Mouse (Mus musculus) regulatory T cell (primary cell): ENCODE results near the gene Nkain1.

Experiments
- in situ Hi-C: fragments of 300-600 bp; cut with MboI, MseI; formaldehyde crosslinking; loops from one replicate; pipeline ENCODE4 v1.15.1; 2025; ENCODE audit warnings: high pct_unique_total_duplicates

Gene Nkain1

GRCm38 (mm10) chr4:130574048-130574413, at the start of gene Nkain1:
TSS of gene Nkain1 (minus strand) at chr4:130574173.
- in situ Hi-C loops: loop anchor here (10.0 to 25.0 kb wide), 2 partner anchors 161 to 1538 kb away; no protein-coding TSS in a partner anchor

DNA sequence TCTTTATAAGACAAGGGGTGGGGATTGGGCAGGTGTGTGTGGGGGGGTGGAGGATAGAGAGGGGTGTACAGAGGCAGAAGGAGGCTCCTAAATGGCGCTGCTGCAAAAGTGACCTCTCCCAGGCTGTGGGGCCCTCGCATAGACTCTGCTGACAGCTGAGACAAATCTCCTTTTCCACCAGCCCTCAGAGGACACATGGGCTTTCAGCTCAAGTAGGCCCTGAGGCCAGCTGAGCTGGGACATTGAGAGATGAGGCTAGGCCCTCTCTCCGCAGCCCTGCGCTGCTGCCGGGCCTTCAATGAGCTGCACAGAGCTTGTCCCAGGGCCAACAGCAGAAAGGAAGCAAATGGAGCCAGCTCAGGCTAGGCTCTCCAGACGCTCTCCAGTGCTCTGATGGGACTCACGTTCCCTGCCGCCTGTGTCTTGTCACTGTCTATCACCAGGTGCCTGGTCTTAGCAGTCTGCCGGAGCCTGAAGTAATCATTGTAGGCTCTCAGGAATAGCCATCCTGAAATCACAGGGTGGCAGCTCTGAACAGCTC, 4.8 kb upstream of the Nkain1 start:
- in situ Hi-C loops: loop anchor here (5.0 to 10.0 kb wide), 4 partner anchors 53 to 192 kb away; no protein-coding TSS in a partner anchor

- in situ Hi-C loops: loop anchor here (5.0 to 10.0 kb wide), 4 partner anchors 55 to 190 kb away; no protein-coding TSS in a partner anchor
Measured at GRCm38 (mm10) chr4:130577081-130577480, 3.1 kb upstream of the Nkain1 start.

- in situ Hi-C loops: loop anchor here (5.0 to 10.0 kb wide), 4 partner anchors 54 to 189 kb away; no protein-coding TSS in a partner anchor
Measured at GRCm38 (mm10) chr4:130576247-130576931, 2.4 kb upstream of the Nkain1 start.

DNA sequence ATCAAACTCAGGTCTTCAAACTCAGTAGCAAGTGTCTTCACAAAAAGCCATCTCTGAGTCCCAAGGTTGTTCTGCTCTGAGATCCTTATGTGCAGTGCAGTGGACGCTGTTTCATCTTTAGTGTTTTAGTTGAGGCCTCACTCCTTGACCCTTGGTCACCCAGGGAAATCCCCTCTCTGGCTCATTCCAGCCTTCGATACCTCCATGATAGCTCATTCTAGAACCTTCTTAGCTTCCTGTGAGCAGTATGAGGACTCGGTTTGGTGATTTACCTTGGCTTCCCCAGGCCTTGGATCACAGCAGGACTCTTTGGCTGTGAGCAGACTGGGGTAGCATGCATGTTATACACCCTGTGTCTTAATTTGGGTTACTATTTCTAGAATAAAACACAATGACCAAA, 1.6 kb upstream of the Nkain1 start:
- in situ Hi-C loops: loop anchor here (5.0 to 10.0 kb wide), 4 partner anchors 53 to 188 kb away; no protein-coding TSS in a partner anchor

- in situ Hi-C loops: loop anchor here (5.0 to 25.0 kb wide), 5 partner anchors 53 to 1537 kb away; no protein-coding TSS in a partner anchor
Measured at GRCm38 (mm10) chr4:130574861-130575460, 988 bp upstream of the Nkain1 start.

- in situ Hi-C loops: loop anchor here (10.0 to 25.0 kb wide), 2 partner anchors 161 to 1539 kb away; no protein-coding TSS in a partner anchor
Measured at GRCm38 (mm10) chr4:130573351-130574047, 474 bp downstream of the Nkain1 start.

DNA sequence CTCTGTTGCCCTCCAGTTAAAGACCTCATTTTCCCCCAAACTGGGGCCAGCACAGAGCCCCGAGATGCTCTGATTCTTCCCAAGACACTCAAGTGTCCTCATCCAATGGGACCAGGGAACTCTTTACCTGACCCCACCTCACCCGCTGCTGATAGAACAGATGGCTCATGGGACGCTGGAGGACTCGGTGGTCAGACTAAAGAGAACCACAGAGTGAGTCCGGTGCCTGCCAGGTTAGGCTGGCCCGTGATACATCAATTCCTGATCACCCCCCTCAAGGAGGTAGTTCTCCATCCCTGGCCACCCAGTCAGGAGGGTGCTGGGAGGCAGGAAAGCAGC, 992 bp downstream of the Nkain1 start:
- in situ Hi-C loops: loop anchor here (10.0 to 25.0 kb wide), 2 partner anchors 162 to 1539 kb away; no protein-coding TSS in a partner anchor

GRCm38 (mm10) chr4:130572545-130572944, 1.4 kb downstream of the Nkain1 start:
- in situ Hi-C loops: loop anchor here (10.0 to 25.0 kb wide), 2 partner anchors 162 to 1540 kb away; no protein-coding TSS in a partner anchor

DNA sequence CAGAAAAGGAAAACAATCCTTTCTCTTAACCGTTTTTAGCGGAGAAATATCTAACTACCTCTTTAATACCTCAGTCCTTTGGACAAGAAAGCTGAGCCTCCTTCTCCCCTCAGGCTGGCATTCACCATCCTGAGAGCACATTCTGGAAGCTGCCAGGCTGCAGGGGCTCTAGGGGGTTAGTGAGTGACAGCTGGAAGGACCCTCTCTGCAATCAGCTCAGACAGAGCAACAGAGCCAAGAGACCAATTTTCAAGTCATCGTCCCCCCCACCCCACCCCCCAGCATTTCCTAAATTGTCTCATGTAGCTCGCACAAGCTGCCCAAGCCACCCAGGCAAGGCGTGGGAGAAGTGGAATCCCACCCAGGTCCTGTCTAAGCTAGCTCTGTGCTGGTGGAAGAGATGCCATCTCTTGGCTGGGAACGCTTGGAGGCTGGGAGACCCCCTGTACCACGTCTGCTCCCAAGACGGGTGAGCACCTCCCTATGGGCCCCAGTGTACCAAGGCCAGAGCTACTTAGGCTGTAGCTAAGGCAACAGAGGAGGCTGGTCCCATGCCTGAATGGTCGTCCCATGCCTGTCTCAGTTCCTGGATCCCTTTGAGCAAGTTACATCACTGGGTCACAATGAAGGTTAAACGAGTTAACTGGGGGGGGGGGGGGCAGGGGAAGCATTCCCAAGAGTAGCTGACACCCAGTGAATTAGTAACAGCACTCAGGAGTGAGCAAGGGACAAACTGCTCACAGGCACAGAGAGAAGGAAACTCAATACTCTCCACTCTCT, 2.8 kb downstream of the Nkain1 start:
- in situ Hi-C loops: loop anchor here (10.0 to 25.0 kb wide), 2 partner anchors 164 to 1541 kb away; no protein-coding TSS in a partner anchor

GRCm38 (mm10) chr4:130568043-130568978, 5.7 kb downstream of the Nkain1 start:
- in situ Hi-C loops: loop anchor here (25.0 kb wide), 1 partner anchor 1544 kb away; no protein-coding TSS in a partner anchor

DNA sequence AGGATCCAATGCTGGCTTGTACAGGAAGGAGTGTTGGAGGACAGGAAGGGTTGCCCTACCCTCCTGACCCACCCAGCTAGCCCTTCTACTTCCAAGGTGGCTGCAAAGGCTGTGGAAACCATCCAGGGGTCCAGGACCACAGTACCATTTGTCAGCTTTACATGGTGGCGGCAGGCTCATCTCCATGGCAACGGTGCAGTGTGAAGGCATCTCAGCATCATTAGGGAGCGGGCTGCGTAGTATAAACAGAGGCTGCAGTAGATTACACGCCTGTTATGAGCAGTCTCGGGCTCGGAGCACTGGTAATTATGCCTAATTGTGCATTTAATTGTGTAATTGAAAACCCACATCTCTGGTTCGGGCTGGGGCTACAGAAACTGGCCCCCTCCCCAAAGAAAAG, 10.2 kb downstream of the Nkain1 start:
- in situ Hi-C loops: loop anchor here (25.0 kb wide), 1 partner anchor 1548 kb away; no protein-coding TSS in a partner anchor

DNA sequence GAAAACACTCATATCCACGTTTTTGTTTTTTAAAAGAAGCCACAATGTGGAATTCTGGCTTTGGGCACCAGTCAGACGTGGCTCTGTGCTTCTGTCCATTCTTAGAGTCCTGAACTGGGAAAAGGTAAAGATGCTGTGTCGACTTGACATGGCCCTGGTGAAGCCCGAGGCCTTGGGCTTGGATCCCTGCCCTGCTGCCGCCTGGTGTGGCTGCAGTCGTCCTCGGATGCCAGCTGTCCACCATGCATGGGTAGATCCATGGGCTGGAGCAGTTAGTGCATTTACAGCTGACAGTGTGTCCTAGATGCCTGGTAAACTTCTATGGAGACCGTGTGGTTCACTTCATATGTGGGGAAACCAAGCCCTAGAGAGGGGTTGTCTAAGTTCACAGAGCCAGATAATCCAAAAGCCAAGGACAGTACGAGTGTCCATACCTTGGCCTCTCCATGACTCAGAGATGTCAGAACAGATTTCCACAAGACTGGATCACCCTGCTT, 10.7 kb downstream of the Nkain1 start:
- in situ Hi-C loops: loop anchor here (25.0 kb wide), 1 partner anchor 1549 kb away; no protein-coding TSS in a partner anchor

DNA sequence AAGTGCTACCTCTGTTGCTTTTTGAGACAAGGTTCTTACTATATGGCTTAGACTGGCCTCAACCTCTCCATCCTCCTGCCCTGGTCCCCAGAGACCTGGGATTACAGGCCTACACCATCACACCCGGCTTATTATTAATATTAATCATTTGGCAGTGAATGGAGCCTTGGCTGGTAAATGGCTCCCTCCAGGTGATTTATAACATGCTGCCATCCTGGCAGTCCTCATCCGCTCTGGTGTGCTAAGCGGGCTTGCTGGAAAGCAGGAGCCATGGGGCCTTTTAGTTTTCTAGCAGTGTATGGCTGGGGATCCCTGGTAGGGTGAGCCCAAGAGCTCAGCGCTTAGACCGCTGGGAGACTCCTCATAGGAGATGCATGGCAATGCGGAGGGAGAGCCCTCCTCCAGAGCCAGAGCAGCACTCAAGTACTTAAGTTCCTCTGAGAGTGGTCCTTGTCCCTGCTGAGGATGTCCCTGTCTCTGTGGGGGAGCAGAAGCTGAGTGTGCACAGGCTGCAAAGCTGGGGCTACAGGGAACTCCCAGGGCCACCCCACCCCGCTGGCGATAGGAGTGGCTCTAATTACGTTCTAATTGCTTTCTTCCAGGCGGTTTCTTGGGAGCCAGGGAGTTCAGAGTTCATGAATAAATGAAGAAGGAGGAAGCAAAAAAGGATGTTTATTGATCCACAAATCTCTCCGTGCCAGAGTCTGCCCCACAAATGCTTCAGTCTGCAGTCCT, 13.2 kb downstream of the Nkain1 start:
- in situ Hi-C loops: loop anchor here (25.0 kb wide), 1 partner anchor 1552 kb away; no protein-coding TSS in a partner anchor

DNA sequence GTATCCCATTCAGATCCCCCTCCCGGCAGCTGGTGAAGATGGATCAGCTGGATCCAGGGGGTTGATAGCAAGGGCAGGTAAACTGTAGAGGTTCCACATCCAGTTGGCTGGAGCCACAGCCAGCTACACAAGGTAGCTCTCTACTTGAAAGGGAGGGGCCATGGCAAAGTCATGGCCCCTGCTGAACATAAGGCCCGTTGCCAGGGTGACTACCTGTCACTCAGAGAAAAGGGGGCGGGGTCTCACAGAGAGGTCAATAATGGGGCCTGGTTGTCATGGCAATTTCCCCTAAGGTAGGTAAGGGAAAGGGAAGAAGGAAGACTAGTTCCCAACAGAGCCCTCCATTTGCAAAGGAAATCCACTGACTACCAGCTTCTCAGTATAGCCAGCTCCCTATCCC, 14.8 kb downstream of the Nkain1 start:
- in situ Hi-C loops: loop anchor here (25.0 kb wide), 1 partner anchor 1553 kb away; no protein-coding TSS in a partner anchor

DNA sequence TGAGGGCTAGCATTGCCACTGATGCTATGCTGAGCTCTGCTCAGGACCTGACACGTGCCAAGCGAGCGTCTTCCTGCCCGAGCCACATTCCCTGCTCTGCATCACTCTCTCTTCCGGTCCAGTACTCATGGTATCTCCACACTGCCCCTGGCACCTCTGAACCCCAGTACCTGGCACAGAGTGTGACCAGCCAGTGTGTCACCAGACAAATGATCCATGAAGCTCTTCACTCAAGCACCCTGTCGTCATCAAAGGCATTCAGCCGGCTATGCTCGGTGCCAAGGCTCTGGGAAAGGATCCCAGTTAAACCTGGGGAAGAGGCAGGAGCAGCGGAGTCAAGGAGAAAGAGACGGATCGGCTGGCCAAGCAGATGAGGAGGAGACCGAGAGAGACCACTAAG, 16.1 kb downstream of the Nkain1 start:
- in situ Hi-C loops: loop anchor here (25.0 kb wide), 1 partner anchor 1554 kb away; no protein-coding TSS in a partner anchor

DNA sequence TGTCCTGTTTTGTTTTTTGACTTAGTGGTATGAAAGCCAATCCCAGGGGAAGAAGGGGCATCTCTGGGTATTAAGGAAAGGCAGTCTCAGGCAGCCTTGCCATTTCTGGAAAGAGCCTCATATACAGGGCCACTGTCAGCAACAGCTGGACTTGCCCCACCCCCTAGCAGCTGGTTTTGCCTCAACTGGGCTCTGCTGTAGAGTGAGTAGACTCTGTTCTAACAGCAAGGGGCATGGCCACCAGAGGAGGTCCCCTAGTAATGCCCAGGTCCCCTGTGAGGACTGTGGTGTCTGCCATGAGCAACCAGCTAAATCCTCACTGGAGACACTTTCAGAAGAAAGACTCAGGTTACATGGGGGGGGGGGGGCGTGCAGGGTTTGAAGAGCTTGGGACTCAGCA, 17.0 kb downstream of the Nkain1 start:
- in situ Hi-C loops: loop anchor here (25.0 kb wide), 1 partner anchor 1555 kb away; no protein-coding TSS in a partner anchor

GRCm38 (mm10) chr4:130556224-130556623, 17.7 kb downstream of the Nkain1 start:
- in situ Hi-C loops: loop anchor here (25.0 kb wide), 1 partner anchor 1556 kb away; no protein-coding TSS in a partner anchor
